Mouse (Mus musculus) spleen, embryonic (tissue): ENCODE data around the gene Phactr2.

Experiments used
- CTCF ChIA-PET: fragments of 350-600 bp; sonication (Branson Sonifier 250); formaldehyde crosslinking; loops from one replicate; lab custom pipeline; 2022; lab: Charles Lee

Gene Phactr2

DNA sequence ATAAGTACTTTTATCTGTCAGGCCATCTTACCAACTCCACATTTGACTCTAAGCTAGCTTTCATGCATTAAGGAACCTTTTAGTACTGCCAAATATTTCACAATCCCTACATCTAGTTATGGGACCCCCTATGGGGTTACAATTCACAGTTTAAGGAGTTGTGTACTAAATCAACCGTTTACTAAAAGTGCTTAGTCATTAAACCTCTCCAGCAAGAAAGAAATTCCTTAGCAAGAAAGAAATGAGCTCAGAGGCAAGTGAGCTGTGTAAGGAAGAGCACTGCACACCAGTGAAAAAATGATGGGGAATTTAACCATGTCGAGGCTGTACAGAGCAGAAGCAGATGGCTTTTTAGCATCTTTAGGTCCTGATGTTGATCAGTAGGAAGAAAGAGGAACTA lies 141.2 kb downstream of the Phactr2 start:
- CTCF ChIA-PET: no interaction called here

- CTCF ChIA-PET: no interaction called here
Observed at GRCm38 (mm10) chr10:13331405-13332032, 142.7 kb downstream of the Phactr2 start.

- CTCF ChIA-PET: no interaction called here
Observed at GRCm38 (mm10) chr10:13328602-13329001, 145.6 kb downstream of the Phactr2 start.

GRCm38 (mm10) chr10:13326149-13326873 lies 147.9 kb downstream of the Phactr2 start:
- CTCF ChIA-PET: no interaction called here

GRCm38 (mm10) chr10:13323806-13324411 lies 150.3 kb downstream of the Phactr2 start:
- CTCF ChIA-PET: no interaction called here

DNA sequence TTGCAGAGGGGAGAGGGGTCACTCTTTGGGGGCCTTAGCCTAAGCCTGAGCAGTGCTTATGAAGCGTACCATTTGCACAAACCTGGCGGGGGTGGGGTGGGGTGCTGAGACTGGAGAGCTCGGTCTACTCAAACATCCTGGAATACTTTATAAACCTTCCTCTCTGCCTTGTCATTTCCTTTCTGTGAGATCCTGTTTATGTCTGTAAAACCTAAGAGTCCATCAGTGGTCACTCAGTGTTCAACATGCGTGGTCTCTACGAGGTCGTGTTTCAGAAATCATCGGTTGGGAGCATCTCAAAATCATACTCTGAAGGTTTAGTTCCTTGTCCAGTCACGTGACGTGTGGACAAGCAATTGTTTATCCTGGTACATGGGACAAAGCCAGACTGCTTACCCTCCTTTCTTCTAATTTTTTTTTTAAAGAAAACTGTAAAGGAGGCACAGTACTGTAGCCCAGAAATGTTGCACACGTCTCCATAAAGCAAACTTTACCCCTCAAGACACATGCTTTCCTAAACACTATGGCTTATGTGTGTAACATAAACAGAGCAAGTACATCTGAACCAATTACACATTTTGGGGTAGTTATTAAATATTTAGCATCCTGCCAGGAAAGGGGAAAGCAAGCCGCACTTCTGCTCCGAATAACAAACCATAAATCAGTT lies 150.9 kb downstream of the Phactr2 start:
- CTCF ChIA-PET: no interaction called here

DNA sequence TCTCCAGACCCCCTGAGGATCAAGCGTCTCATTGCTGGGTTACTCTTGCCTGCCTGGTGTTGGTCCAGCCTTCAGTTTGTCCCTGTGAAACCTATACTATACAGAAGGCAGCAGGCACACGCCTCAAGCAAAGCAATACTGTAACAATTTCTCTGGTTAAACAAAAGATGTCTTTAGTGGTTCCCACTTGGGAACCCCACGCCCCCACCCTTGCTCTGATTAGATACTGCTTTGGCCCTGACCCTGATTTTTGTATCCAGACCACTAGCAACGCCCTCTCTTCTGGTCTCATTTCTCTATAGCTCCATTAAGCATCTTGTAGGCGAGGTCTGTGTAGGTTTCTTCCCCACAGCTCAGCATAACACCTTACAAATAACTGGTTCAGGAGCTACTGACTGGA lies 159.2 kb downstream of the Phactr2 start:
- CTCF ChIA-PET: no interaction called here

- CTCF ChIA-PET: interaction anchor here (0.6 kb wide), 1 partner anchor 160 kb away, joined by 8 read pairs; no protein-coding TSS in a partner anchor
Observed at GRCm38 (mm10) chr10:13312576-13312975, 161.6 kb downstream of the Phactr2 start.

DNA sequence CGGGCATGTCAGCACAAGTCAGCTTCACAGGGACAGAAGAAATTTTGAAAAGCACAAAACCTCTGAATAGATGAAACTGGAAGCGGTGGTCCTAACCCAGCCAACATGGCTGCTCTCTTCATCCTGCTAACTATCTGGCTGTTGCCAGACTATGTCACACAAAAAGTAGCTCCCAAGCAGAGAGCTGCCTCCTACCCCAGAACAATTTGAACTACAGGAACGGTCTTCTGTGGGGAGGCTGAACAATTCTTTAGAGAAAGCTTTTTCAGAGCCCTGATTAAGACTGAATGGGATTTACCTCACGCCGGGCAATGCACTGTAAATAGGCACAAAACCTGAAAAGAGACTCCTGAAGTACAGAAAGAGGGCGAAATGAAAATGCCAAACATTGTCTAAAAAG lies 162.6 kb downstream of the Phactr2 start:
- CTCF ChIA-PET: no interaction called here

GRCm38 (mm10) chr10:13310075-13310474 lies 164.1 kb downstream of the Phactr2 start:
- CTCF ChIA-PET: no interaction called here

GRCm38 (mm10) chr10:13304641-13305241 lies 169.5 kb downstream of the Phactr2 start:
- CTCF ChIA-PET: no interaction called here

DNA sequence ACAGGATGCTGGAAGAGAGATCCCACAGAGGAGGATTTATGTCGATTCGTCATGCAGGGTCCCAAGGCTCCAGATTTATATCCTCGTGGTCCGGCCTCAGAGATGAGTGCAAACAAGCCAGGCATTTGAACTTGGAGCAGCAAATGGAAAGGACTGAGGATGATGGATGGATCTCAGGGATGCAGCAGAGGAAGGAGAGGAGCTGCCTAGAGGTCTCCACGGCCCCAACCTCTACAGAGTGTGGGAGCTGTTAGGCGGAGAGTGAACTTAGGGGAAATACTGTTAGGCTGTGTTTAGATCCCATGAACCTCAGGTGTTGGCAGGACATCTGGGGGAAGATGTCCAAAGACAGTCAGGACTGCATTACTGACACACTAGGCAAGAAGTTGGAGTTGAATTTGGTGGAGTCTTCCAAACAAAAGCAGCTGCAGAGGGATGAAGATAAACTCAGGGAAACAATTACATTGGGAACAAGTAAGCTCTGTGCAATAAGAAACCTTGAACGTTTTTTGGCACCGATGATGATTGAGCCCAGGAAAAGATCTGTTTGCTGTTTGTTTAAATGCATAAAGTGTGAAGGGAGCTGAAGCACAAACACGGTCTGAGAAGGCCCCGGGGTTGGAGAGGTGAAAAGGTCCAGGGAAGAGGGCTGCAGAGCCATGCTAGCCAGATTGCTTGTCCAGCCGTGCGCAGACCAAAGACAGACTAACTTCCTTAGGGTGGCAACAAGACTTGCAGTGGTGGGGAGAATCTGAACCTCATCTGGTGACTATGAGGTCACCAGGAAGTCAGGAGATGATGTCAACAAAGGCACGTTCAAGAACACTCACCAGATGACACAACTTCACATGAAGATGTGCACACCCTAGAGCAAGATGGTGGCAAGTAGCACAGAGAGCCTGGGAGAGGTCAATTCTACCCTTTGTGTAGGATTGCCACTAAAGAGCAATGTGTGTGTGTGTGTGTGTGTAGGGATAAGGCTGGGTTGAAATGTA lies 170.6 kb downstream of the Phactr2 start:
- CTCF ChIA-PET: interaction anchor here (0.7 kb wide), 1 partner anchor 135 kb away, joined by 3 read pairs; no protein-coding TSS in a partner anchor

DNA sequence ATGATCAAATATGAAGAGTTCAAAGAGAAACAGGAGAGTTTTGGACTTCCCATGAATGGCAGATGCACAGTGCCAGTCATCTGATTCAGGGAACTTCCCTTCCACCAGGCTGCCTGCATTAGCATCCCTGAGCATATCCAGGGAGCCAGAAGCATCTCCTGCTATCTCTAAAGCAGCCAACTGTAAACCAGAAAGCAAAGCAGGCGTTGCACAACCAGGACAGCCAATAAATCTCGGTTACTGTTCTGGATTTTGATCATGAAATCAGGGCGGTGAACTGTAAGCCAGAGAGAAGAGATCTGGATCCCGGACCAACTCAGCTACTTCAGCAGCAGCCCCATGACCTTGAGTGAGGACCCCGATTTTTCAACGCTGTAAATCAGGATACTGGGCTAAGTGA lies 173.6 kb downstream of the Phactr2 start:
- CTCF ChIA-PET: no interaction called here

DNA sequence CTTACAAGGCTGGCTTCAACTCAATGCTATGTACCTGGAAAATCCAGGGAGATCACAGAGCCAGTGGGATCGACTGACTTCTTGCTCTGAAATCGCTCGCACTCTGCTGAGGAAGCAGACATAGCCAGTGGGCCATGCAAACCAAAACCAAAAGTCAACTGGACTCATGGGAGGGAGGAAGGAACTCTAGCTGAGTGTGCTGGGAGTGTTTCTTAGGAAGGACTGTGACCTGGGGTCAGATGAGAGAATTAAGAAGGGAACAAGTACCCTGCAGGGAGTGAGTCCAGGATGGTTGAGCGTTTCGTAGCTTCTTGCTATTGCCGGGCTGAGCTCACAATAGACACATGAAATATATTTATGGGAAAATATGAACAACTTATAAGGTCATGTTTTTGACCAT lies 174.0 kb downstream of the Phactr2 start:
- CTCF ChIA-PET: no interaction called here

DNA sequence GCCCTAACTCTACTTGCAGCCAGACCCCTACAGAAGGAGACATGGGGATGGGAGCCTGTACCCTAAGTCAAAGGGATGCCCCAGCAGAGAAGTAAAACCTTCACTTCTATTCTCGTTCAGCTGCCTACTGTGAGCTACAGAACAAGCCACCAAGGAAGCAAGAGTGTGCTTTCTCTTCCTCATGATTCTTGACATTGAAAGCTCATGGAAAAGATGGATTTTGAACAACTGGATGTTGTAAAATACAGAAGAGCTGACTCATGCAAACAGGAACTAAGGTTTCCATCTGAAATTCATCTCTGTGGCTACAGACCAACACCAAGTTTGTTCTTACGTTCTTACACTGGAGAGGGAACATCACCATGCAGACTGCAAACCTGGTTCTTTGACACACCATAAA lies 179.3 kb downstream of the Phactr2 start:
- CTCF ChIA-PET: no interaction called here

DNA sequence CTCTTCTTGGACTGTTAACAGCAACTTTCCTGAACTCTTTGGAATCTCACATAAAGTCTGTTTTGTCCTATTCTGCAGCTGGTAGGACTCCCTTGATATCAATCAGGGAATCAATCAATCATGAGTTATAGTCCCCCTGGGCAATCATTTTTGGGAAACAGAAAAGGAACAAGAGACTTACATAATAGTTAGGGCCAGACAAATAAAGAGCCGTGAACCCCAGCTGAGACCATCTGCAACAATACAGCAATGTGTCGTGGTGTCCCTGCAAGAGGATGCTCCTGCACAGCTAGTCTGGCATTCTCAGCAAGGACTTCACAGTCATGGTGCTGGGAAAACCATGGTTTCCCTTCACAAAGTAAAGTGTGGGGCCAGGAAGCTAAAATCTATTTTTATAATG lies 182.2 kb downstream of the Phactr2 start:
- CTCF ChIA-PET: no interaction called here

GRCm38 (mm10) chr10:13289252-13289961 lies 184.8 kb downstream of the Phactr2 start:
- CTCF ChIA-PET: no interaction called here

- CTCF ChIA-PET: no interaction called here
Observed at GRCm38 (mm10) chr10:13288296-13288695, 185.9 kb downstream of the Phactr2 start.

DNA sequence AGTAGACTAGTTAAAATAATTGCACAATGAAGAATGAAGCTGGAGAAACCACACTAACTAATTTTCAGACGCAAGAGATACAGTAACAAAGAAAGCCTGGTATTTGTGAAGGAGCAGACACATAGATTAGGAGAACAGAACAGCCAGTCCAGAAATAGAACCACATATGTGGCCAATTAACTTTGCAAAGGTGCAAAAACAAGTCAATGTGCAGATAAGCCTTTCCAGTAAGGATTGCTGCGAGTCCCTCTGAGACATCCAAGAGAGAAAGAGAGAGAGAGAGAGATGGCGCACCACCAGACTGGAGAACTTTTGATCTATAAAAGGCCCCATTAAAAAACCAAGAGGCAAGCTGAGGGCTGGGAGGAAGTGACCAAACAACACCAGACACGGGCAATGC lies 190.8 kb downstream of the Phactr2 start:
- CTCF ChIA-PET: no interaction called here

DNA sequence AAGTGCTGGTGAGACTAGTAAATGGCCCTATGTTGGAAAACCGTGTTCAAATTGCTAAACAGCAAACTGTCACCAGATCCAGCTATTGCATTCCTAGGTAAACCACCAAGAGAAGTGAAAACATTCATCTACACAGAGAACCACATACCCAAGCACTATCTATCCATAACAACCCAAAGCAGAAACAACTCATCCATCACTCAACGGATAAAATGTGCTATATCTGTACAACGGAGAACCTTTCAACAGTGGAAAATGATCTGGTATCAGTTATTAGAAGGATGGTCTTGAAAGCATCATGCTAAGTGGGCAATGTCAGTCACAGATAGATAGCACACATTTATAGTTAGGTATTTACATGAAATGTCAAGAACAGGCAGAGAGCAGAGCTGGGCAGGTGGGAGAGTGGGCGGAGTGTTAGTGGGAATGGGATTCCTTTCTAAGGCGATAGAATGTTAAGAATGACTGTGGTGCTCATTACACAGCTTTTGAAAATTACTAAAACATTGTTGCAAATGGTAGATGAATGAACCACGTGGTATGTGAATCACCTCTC lies 193.8 kb downstream of the Phactr2 start:
- CTCF ChIA-PET: no interaction called here
